Mouse (Mus musculus): ENCODE results near the gene Gm45062.

DNA sequence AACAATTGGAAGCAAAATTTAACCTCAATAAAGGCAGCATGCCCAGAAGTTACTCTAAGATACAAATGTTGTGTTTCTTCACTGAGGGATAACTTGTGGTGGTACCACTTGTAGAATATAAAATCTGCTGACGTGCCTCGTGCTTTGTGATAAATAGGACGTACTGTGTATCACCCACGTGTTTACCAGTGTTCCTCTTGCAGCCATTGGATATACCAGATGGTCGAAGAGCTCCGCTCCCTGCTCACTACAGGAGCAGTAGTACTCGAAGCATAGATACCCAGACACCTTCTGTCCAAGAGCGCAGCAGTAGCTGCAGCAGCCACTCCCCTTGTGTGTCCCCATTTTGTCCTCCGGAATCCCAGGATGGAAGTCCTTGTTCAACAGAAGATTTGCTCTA, 323.1 kb downstream of the Gm45062 start:
- TF ChIP-seq CTCF (IDR thresholded peaks at IDR 0.05; ENCODE audit: insufficient read depth, low read depth, low read length): no peak
- TF ChIP-seq POLR2A (IDR thresholded peaks at IDR 0.05; ENCODE audit: insufficient read depth, low read depth, low read length): no peak
